Mouse (Mus musculus) heart, adult 8-10 months (tissue): ENCODE data around the gene Naip2. TPM values are rescaled to one million over a fixed set of nuclear protein-coding genes. Genes with fewer than 3 reads are reported as not detected.

ENCODE experiments used
- DNase-seq: peaks from one replicate; pipeline ENCODE4 v3.0.0; 2022; ENCODE audit warnings: low spot score
- total RNA-seq, 4 experiments: library from RNA; stranded (reverse); gene quantifications; 2 replicates each; pipeline ENCODE4 v1.2.4; 2022

Naip2 gene
- total RNA-seq, 4 experiments from 2014 or later, result 0.50 to 1.1 (median 0.63) TPM

DNA sequence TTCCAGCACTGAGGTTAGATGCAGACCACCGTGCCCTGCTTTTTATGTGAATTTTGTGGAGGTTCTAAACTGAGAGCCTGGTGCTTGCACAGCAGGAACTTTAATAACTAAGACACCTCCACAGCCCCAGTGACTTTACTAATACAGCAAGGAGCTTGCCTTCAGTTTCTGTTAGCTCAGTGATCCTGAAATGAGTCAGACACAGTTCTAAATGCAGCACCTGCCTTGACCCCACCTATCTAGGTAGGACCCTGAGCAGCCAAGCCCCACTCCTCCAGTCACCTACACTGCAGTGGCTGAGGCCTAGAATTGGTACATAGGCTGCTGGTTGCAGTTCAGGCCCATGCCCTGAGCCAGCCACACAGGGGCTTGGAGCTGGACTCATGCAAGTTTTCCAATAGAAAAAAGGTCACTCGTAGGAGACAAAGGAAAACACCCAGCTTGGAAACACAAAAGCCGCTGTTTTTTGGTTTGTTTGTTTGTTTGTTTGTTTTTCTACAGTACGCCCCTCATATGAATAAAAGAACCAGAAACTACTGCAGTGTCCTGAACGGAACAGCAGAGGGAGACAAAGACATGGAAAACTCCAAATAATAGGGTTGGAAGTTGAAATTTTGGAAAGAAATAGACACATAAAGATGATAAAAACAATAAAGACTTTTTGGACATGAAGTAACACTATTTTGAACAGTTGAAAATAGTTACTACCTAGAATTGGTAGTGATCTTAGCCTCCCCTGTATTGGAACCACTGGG lies 89.5 kb downstream of the Naip2 start:
- no peak for DNase-seq

DNA sequence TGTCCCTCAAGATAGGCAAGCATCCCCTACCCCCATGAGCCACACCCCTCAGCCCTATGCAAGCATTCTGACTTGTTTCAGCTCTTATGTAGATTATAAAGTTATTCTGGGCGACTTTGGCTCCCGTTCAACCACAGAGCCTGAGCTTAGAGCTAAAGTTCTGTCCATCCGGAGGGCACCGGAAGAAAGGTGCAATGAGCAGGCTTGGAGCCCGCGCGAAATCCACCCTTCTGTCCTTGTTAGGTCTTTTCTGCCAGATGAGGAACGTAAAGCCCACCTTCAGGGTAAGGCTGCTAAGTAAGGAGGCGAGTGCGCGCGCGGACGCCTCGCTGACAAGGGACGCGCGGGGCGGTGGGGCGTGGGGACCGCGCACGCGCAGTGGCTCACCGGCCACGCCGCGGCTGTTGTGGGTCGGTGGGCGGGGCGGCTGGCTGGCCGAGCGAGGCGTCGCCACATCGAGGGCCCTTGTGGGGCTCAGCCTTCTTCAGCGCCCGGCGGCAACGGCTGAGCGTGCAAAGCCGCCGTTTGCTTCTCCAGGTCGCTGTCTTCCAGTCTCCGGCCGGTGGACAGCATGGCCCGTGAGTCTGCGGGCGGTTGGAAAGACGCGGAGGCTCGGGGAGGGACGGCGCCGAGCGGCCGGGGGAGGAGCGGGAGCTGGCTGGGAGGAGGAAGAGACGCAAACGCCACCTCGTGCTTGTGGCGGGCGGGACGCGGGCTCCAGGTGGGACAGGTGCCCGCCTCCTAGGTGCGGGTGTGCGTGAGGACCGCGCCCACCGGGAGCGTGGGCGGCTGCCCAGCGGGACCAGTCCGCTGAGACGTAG lies 94.0 kb downstream of the Naip2 start, which contains the start of gene Serf1:
Serf1 (plus strand) TSS at position 361 of the 821 bp plus-strand sequence.
- peak; percentile 57 for DNase-seq

DNA sequence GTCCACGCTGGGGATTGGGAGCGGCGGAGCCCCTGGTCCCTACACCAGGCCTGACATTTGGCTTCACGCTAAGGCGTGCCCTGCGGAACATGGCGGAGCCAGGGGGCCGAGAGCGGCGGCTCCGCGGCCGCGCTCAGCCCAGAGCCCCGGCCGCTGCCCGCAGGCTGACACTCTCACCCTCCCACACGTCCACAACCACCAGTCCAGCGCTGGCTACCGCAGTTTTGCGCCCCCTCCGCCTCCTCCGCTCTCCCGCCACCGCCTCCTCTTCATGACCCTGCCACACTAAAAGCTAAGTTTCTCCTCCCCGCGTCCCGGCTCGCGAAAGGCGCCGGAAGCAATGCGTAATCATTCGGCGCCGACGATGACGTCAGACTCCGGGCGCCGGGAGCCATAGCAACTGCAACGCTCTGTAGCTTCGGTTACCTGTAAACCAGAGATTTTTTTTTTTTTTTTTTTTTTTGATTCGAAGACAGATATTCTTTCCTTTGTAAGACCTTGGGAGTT lies 98.1 kb downstream of the Naip2 start, which contains the start of gene Bdp1:
Bdp1 (minus strand) TSS at position 323 of the 507 bp plus-strand sequence.
- peak; percentile 94 for DNase-seq

DNA sequence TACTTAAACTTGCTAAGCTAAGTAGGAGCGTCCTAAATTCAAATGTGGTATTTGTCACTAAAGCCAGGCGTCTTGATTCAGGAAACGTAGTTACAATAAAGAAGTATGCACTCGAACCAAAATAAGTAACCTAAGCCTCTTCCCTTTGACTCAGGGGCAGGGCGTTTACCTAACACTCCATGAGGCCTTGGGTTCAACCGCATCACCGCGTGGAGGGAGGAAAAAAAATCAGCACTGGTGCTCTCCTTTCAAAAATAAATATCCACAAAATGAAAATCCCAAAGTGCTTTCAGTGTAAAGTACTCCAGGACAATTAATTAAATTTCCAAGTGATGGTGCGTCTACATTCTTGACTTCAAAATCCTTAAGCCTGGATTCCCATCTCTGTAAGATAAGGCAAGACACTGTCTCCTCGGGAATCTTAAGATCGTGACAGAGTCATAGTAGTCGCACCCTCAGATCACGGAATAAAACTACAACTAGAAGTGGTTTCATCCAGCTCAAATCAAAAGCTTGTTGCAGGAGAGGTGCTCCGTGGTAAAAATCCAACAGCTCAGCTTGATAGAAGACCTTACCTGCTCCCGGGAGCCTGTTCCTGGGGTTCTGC lies 98.7 kb downstream of the Naip2 start:
- no peak for DNase-seq

DNA sequence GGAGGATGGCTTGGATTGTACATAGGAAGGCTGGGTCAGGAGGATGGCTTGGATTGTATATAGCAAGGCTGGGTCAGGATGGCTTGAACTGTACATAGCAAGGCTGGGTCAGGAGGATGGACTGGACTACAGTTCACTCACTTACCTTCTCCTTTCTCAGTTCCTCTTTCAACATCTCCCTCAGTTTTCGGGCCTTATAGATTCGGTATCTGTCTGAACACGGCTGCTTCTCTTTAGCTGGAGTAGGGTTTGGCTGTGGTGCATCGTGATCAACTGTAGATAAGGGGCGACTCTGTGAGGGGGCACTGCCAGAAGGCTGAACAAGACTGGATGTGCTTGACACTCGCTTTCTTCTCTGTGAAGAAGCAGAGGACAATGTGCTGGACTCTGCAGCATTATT lies 103.1 kb downstream of the Naip2 start:
- no peak for DNase-seq

Other genes with a start within 250 kb of the Naip2 start
- 10 to 100 TPM; 93.3 to 98.8 (median 97.6) TPM for gene Mccc2, start 186.5 kb downstream of the Naip2 start, total RNA-seq
- 10 to 100 TPM; 20.8 to 30.5 (median 24.6) TPM for gene Bdp1, start 98.0 kb downstream of the Naip2 start, total RNA-seq
- gene Serf1, start 94.1 kb downstream of the Naip2 start, total RNA-seq, result 1 to 10 TPM; 2.9 to 6.8 (median 5.4) TPM
- 10 to 100 TPM; 15.4 to 18.0 (median 16.9) TPM for gene Smn1, start 77.2 kb downstream of the Naip2 start, total RNA-seq
- under 1 TPM; 0.19 to 0.78 (median 0.36) TPM for gene Naip5, start 44.2 kb upstream of the Naip2 start, total RNA-seq
- gene Naip6, start 115.6 kb upstream of the Naip2 start, total RNA-seq, result under 1 TPM; 0.08 to 0.52 (median 0.16) TPM